Mouse (Mus musculus) E14TG2a.4 (cell line): ENCODE results near the gene BC030500.

ENCODE experiments used
- H3K27me3 ChIP-seq: 2 replicates; pipeline ENCODE4 v1.6.1; 2014; ENCODE audit warnings: low read length, control low read depth; ENCODE audit not compliant: insufficient read depth
- H3K36me3 ChIP-seq: 2 replicates; pipeline ENCODE4 v1.6.1; 2014; ENCODE audit warnings: low read length, control low read depth; ENCODE audit not compliant: insufficient read depth
- H3K4me1 ChIP-seq: replicated peaks from 2 replicates; pipeline ENCODE4 v1.6.1; 2014; ENCODE audit warnings: low read depth, low read length, control low read depth
- H3K4me3 ChIP-seq: replicated peaks from 2 replicates; pipeline ENCODE4 v1.5.1; 2014; ENCODE audit warnings: mild to moderate bottlenecking, low read length
- H3K9me3 ChIP-seq: 2 replicates; pipeline ENCODE4 v1.6.1; 2014; ENCODE audit warnings: low read length, control low read depth
- CTCF ChIP-seq: conservative IDR thresholded peaks from 2 replicates; pipeline ENCODE4 v1.5.1; 2014; ENCODE audit warnings: low read length
- NANOG ChIP-seq: IDR thresholded peaks from 2 replicates; pipeline ENCODE4 v1.6.1; 2014; ENCODE audit warnings: borderline replicate concordance, low read length, mixed read lengths
- POU5F1 ChIP-seq: IDR thresholded peaks from 2 replicates; pipeline ENCODE4 v1.6.1; 2014; ENCODE audit warnings: low read length, borderline replicate concordance

The BC030500 gene

GRCm38 (mm10) chr8:58931066-58931465 lies 19.5 kb downstream of the BC030500 start:
- H3K27me3 ChIP-seq = no peaks in the 10 kb centered on the region
- H3K36me3 ChIP-seq = no peaks in the 10 kb centered on the region
- H3K4me3 ChIP-seq = no peak overlapping the region
- H3K4me1 ChIP-seq = no peaks in the 10 kb centered on the region
- H3K9me3 ChIP-seq = peaks cover 9% of the 10 kb centered on the region
- TF ChIP-seq POU5F1 (no peak), CTCF (no peak), NANOG (no peak)

- TF ChIP-seq CTCF (no peak), NANOG (no peak), POU5F1 (no peak)
- Histone ChIP-seq H3K4me3 (no peak overlapping the region), H3K36me3 (no peaks in the 10 kb centered on the region), H3K27me3 (no peaks in the 10 kb centered on the region), H3K4me1 (no peaks in the 10 kb centered on the region), H3K9me3 (no peaks in the 10 kb centered on the region)
Measured at GRCm38 (mm10) chr8:58943773-58944172, 32.2 kb downstream of the BC030500 start.

GRCm38 (mm10) chr8:58957195-58957739 lies 45.7 kb downstream of the BC030500 start:
- Histone ChIP-seq H3K36me3 (no peaks in the 10 kb centered on the region), H3K27me3 (no peaks in the 10 kb centered on the region), H3K4me3 (no peak overlapping the region), H3K9me3 (peaks cover 14% of the 10 kb centered on the region; the same call in 1 of the 2 replicates), H3K4me1 (no peaks in the 10 kb centered on the region)
- TF ChIP-seq POU5F1 = no peak
- no peak for TF ChIP-seq NANOG
- no peak for TF ChIP-seq CTCF
